Mouse (Mus musculus): ENCODE data around the gene Slc46a1. TPM values are rescaled to one million over a fixed set of nuclear protein-coding genes. Genes with fewer than 3 reads are reported as not detected.

Slc46a1 gene
- total RNA-seq, 1 experiment from 2014 or later, result 0.38 TPM

DNA sequence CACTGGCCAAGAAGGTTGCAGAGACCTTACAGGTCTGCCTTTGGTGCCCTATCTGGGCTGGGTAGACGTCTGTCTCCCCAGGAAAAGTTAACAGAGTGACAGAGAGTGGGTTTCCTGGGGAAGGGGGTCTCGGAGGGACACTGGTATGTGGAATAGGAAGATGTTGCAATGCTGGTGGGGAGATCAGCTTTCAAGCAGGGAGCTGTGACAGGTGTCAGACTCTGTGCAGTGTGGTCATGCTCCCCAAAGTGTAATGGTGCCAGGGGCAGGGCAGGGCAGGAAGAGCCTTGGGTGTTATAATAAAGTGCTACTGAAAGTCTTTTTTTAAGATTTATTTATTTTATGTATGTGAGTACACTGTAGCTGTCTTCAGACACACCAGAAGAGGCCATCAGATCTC is 15.2 kb upstream of the Slc46a1 start:
- ATAC-seq (replicated peaks; ENCODE audit: insufficient number of reproducible peaks, low FRiP score, low TSS enrichment, poor library complexity, severe bottlenecking), result no peak

DNA sequence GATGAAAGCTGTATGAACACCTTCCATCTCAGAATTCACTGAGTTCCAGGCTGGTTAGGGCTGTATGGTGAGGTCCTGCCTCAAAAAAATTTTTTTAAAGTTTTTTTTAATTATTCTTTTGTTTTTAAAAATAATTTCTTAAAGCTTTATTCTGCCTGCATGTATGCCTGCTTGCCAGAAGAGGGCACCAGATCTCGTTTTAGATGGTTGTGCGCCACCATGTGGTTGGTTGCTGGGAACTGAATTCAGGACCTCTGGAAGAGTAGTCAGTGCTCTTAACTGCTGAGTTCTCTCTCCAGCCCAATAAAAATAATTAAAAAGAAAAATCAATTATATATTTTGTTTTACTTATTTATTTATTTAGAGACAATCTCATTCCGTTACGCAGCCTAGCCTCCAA is 11.8 kb upstream of the Slc46a1 start:
- ATAC-seq (replicated peaks; ENCODE audit: insufficient number of reproducible peaks, low FRiP score, low TSS enrichment, poor library complexity, severe bottlenecking), result no peak

DNA sequence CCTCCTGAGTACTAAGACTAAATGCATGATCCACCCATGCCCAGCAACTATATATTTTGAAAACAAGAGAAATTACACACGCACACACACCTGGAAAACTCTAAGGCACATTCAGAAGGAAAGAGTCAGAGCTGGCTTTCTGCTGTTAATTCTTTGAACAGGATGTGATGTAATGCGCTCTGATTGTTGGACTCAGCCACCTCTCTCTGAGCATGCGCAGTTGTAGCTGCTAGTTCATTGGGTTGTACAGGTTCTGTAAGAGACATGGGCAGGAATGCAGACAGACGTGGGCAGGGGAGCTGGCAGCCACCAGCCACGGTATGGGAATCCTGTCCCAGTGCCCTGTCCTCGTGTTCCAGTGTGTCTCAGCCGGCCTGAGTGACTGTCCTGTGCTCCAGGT is 11.2 kb upstream of the Slc46a1 start:
- no peak for ATAC-seq (replicated peaks; ENCODE audit: insufficient number of reproducible peaks, low FRiP score, low TSS enrichment, poor library complexity, severe bottlenecking)

DNA sequence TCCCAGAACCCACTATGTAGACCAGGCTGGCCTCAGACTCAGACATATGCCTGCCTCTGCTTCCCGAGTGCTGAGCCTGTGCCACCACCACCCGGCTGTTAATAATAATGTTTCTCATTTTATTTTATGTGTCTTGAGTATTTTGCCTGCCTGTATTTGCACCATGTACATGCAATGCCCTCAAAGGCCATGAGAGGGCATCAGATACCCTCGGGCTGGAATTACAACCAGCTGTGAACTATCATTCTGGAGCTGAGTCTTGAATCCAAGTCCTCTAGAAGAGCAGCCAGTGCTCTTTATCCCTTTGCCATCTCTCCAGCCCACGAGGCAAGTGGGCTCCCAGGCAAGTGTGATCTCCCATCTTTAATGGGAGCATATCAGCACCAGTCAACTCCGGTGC is 10.2 kb upstream of the Slc46a1 start:
- no peak; the same call in 1 of the 2 replicates for ATAC-seq (replicated peaks; ENCODE audit: insufficient number of reproducible peaks, low FRiP score, low TSS enrichment, poor library complexity, severe bottlenecking)

DNA sequence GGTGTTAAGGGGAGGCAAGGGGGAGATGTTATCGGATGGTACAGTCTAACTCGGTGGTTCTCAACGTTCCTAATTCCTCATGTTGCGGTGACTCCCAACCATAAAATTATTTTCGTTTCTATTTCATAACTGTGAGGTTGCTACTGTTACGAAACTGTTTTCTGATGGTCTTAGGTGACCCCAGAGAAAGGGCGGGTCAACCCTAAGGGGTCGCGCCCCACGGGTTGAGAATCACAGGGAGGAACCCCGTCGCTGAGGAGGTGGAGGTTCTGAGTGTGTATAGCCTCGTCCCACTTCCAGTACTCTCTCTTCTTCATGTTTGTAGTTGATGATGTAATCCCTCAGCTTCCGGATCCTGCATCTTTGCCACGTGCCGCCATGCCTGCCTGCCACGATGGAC is 6.8 kb upstream of the Slc46a1 start:
- ATAC-seq (replicated peaks; ENCODE audit: insufficient number of reproducible peaks, low FRiP score, low TSS enrichment, poor library complexity, severe bottlenecking), result 0 out of 2 replicates have a peak, but pooled peaks have one; percentile 36

DNA sequence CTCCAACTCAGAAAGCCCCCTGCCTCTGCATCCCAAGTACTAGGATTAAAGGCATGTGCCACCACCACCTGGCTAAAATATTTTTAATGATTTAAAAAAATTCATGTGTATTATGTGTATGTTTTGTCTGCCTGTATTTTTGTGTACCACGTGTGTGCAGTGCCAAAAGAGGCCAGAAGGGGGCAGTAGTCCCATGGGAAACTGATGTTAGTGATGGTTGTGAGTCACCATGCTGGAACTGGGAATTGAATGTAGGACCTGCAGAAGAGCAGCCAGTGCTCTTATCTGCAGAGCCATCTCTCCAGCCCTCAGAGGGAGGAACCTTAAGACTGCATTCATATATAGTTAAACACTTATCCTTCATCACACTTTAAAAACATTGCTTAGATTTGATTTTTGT is 3.6 kb upstream of the Slc46a1 start:
- ATAC-seq (replicated peaks; ENCODE audit: insufficient number of reproducible peaks, low FRiP score, low TSS enrichment, poor library complexity, severe bottlenecking), result no peak

DNA sequence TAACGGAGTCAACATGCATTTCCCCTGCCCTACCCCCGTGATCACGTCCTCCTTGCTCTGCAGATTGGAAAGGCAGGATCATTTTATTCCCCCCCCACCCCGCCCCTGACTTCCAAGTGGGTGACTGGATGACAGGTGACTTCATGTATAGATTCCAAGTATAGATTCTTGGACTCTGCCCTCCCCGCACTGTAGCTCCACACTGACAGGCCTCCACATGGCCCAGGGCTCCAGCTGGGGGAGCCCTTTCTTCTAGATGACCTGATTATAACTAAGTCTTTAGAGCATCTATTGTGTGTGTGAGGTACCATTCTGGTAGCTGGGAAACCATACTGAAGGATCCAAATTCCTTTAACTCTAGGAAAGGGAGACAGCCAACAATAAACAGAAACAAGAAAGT is 2.8 kb upstream of the Slc46a1 start:
- no peak for ATAC-seq (replicated peaks; ENCODE audit: insufficient number of reproducible peaks, low FRiP score, low TSS enrichment, poor library complexity, severe bottlenecking)

DNA sequence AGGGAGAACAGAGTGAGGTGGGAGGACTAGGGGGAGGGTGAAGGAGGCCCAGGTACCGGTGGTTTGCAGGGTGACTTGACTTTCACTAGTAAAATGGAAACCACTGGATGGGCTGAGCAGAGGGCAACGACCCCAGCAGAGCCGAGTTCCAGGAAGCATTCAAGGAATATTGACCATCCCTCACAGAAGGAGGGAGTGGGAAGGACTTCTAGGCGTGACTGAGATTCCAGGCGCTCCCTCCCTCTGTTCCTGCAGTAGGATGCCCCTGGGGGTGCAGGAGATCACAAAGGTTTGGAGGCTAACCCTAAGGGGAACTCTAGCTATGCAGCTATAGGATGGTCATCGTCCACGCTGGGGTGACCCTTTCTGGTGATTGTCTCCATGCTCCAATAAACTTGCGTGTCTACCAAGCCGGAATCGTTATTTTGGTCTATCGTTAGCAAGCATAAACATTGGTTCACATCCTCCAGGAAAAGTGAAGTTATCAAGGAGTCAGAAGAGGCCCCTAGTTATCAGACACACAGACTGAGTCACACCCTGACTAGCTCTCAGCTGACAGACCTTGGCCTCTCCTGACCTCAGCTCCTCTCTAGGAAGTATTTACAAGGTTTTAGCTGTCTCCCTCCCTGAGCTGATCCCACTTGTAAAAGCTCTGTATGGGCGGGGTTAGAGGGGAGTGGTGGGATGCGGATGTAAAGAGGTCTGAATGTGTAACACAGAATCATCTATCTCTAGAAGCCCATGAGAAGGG is 2.0 kb upstream of the Slc46a1 start:
- ATAC-seq (replicated peaks; ENCODE audit: insufficient number of reproducible peaks, low FRiP score, low TSS enrichment, poor library complexity, severe bottlenecking), result no peak

DNA sequence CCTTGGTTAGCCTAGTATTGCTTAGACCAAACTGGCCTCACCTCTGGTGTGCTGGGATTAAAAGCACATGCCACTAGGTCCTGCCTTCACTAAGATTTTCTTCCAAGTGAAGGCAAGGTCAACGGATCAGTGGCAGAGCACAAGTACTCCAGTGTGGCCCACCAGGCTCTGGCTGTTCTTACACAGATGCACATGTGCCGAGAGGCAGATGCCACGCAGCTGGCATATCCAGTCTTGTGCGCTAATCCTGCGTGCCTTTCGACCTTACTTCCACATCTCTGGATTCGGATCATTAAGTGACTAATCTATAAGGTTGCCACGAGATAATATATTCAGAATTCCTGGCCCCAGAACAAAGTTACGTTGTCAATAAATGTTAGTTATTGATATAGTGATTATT is 381 bp upstream of the Slc46a1 start:
- ATAC-seq (replicated peaks; ENCODE audit: insufficient number of reproducible peaks, low FRiP score, low TSS enrichment, poor library complexity, severe bottlenecking), result no peak

DNA sequence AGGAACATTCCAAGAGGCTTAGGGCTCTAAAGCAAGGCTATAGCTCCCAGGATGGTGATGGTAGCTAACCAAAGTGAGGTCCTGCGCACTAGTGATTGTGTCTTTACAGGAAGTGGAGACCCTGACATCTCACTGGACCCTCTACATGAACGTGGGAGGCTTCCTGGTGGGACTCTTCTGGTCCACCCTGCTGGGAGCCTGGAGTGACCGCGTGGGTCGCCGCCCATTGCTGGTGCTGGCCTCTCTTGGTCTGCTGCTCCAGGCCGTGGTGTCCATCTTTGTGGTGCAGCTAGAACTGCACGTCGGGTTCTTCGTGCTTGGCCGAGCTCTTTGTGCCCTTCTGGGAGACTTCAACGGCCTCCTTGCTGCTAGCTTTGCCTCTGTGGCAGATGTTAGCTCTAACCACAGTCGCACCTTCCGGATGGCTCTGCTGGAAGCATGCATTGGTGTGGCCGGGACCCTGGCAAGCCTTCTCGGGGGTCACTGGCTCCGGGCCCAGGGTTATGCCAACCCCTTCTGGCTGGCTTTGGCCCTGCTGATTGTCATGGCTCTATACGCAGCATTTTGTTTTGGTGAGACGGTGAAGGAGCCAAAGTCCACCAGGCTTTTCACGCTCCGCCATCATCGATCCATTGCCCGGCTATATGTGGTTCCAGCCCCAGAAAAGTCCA is 880 bp downstream of the Slc46a1 start:
- no peak for ATAC-seq (replicated peaks; ENCODE audit: insufficient number of reproducible peaks, low FRiP score, low TSS enrichment, poor library complexity, severe bottlenecking)

DNA sequence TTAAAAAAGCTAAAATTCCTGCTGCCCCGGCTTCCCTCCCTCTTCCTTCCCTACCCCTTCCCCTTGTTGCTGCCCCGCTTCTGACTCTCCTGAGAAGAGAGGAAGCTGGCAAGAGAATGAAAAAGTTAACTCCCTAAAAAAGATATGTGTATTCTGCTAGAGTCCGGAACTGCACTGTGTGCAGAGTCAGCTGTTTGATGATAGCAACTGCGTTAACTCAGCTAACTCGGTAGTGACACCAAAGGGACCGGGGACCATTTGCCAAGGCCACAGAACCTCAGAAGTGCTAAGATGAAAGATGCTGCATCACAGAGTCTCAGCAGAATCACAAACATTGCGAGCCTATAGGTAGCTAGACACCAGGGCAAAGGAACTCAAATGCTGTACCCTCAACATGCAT is 2.0 kb downstream of the Slc46a1 start:
- no peak for ATAC-seq (replicated peaks; ENCODE audit: insufficient number of reproducible peaks, low FRiP score, low TSS enrichment, poor library complexity, severe bottlenecking)

DNA sequence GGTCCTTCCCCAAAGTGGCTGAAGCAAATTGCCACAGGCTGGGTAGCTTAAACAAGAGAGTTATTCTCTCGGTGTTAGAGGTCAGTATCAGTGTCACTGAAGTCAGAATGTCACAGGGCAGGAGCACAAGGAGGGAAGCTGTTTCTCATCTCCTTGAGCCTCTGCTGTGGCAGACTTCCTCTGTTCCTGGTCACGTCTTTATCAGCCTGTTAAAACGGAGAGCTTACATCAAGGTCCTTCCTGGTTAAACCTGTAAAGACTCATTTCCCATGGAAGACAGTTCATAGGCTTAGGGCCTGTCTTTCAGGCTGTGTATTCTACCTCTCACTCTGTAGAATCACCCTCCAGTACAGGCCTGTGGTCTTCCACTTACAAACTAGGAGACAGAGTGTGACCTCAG is 2.4 kb downstream of the Slc46a1 start:
- no peak for ATAC-seq (replicated peaks; ENCODE audit: insufficient number of reproducible peaks, low FRiP score, low TSS enrichment, poor library complexity, severe bottlenecking)

DNA sequence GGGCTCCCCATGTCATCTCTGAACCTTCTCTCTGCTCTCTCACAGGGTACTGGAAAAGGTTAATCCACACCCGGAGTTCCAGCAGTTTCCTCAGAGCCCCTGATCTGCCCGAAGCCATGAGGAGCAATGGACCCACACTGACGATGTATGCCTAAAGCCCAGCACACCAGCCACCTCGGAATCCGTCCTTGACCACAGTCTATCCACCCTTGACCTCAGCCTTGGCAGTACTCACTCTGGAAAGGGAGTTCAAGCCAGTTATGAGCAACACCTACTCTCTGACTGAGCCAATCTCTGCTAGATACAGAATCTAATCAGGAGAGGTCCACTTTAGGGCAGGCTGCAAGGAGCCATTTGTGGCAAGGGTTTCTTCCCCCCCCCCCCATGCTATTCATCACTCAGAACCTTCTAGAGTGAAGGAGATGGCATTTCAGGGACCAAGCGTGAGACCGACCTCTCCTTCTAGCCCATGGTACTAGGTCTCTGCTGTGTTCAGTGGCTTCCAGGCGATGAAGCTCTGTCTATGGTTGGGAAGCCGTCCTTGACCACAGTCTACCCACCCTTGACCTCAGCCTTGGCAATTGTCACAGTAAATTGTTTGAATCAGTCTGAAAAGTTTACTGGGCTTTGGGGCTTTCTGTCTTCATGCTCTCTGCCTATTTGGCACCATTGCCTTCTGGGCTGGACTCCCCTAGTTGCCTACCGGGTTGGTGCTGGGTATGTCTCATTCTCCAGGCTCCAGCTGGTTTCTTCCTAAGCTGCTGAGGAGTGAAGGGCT is 6.0 kb downstream of the Slc46a1 start:
- ATAC-seq (replicated peaks; ENCODE audit: insufficient number of reproducible peaks, low FRiP score, low TSS enrichment, poor library complexity, severe bottlenecking), result no peak

DNA sequence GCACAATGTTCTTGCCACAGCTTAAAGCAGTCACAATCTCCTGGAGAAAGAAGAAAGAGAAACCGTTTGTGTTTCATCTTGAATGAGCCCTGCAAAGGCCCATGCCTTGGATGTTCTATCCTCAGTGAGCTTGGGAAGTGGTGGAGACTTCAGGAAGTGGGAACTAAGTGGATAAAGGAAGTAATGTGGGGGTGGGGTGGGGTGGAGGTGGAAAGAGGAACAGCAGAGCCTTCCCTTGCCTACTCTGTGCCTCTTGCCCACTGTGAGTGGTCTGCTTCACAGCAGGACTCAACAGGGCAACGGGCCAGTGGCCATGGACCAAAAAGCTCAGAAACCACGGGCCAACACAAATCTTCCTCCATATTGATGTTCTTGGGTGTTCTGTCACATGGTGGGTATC is 9.8 kb downstream of the Slc46a1 start:
- ATAC-seq (replicated peaks; ENCODE audit: insufficient number of reproducible peaks, low FRiP score, low TSS enrichment, poor library complexity, severe bottlenecking), result no peak; the same call in 1 of the 2 replicates

DNA sequence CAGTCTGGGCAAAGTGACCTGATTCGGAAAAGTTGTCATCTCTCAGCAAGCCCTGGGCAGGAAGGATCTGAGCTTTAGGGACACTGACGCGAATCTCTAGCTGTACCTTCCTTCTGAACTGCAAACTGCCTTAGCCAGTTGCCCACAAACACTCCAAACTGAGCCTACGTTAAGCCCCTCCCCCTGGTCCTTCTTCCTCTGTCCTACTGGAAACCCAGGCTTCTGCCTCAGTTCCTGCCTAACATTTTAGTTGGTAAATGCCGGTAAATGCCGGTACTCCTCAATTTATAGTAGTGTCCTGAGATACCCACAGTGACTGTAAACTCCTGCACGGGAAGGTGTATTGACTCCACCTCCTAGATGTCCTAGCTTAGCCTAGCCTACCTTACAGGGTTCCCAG is 18.1 kb downstream of the Slc46a1 start:
- ATAC-seq (replicated peaks; ENCODE audit: insufficient number of reproducible peaks, low FRiP score, low TSS enrichment, poor library complexity, severe bottlenecking), result no peak

DNA sequence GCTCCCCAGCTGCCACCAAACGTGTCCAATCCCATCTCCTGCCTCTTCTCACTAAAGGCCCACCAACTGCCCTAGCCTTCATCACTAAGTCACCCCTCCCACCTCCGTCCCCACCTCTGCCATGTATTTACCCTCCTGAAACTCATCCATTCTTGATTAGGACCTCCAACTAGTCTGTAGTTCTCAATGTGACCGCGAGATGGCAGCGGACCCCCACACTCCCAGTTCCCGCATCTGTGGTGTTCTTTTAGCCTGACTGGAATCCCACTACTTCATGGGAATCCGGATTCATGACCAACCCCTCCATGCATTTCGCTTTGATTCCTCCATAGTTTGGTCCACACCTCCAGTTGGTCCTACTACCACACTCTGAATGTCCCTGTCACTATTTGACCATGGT is 22.7 kb downstream of the Slc46a1 start:
- ATAC-seq (replicated peaks; ENCODE audit: insufficient number of reproducible peaks, low FRiP score, low TSS enrichment, poor library complexity, severe bottlenecking), result peak; percentile 65; the same call in 1 of the 2 replicates

DNA sequence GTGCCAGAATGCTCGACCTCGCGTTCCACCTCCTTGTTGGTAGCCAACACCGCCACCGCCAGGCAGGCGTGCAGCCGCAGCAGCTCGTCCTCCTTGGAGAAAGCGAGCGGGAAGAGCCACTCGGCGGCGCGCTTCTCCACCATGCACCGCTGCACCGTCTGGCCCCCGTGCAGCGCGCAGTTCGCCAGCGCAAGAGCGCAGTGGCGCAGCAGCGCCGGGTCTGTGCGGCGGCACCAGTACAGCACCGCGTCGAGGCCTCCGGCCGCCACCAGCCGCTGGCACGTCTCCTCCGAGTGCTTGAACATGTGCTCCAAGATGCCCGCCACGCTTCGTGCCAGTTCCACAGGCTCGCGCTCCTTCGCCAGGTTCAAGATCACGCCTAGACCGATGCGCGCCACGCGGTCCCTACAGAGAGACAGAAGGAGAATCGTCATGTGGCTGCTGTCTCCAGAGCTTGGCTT is 25.3 kb downstream of the Slc46a1 start:
- no peak for ATAC-seq (replicated peaks; ENCODE audit: insufficient number of reproducible peaks, low FRiP score, low TSS enrichment, poor library complexity, severe bottlenecking)

DNA sequence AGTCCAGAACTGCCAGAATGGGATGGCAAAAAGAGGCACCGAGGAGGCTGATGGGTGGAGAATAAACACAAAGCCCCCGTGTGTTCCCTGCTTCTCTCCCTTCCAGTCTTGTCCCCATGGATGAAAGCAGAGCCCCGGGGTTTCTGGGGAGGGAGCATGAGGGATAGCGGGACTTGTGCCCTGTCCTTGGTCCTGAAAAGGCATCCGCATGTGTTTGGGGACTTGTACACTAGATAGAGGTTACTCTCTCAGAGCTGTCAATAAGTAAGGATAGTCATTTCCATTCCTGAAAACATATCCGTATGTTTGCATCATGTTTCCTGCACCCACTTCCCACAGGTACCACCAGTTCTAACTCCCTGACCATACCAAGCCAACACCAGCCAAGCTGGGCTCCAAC is 30.4 kb downstream of the Slc46a1 start:
- ATAC-seq (replicated peaks; ENCODE audit: insufficient number of reproducible peaks, low FRiP score, low TSS enrichment, poor library complexity, severe bottlenecking), result no peak

DNA sequence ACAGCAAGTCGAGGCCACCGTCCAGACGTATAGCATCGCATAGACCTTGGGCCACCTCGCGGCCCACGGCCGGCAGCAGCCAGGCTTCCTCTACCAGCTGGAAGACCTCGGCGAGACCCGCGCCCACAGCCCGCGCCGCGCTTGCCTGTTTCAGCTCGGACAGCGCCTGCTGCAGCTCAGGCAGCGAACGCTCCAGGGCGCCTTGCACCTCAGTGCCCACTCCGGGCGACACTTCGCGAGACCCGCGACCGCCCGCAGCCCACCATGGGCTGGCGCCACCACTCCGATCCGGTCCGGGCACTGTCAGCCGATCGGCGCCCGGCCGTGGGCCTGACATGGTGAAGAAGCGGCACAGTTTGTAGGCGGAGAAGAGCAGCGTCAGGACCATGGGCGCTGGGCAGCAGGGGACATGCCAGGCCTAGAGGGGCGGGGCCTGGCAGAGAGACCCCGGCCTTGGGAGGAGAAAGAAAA is 31.6 kb downstream of the Slc46a1 start:
- ATAC-seq (replicated peaks; ENCODE audit: insufficient number of reproducible peaks, low FRiP score, low TSS enrichment, poor library complexity, severe bottlenecking), result no peak
